Comparison of ENCODE assay signal across 8 mouse cellular contexts in genomic region chr4:48048456-48049315, GRCm38 (mm10). TPM values are rescaled to one million over a fixed set of nuclear protein-coding genes. Genes with fewer than 3 reads are reported as not detected.
A peak's percentile ranks its signal among the peaks of the same experiment; 100 is the strongest.
DNase-seq lines count a peak whose midpoint lies in the region; ATAC-seq lines count a peak whose summit lies in the region.

No protein-coding gene starts in this region.

- peak; percentile 52 for DNase-seq in cerebellum, adult 11-12 months
- DNase-seq in cerebellum, postnatal 4 days (ENCODE audit: low spot score in 2 of 2): no peak
- DNase-seq in thymus, postnatal 4 days: peak; percentile 22
- no peak for DNase-seq in thymus, postnatal 10 days (ENCODE audit: low spot score in 2 of 2)
- no peak for DNase-seq in ovary, postnatal 14 days (ENCODE audit: low spot score)
- DNase-seq in frontal cortex, adult 2 months (ENCODE audit: extremely low spot score in 1 of 2, low spot score in 1 of 2): no peak

- H3K4me2 ChIP-seq in limb, embryonic 12.5 days: peak overlapping the region; percentile 99
- peak overlapping the region; percentile 100 for H3K4me2 ChIP-seq in stomach, embryonic 15.5 days

- peaks cover 86% of the 10 kb centered on the region for H3K27me3 ChIP-seq in limb, embryonic 12.5 days
- H3K27me3 ChIP-seq in stomach, embryonic 15.5 days (replicated peaks): peaks cover 83% of the 10 kb centered on the region

- H3K9ac ChIP-seq in limb, embryonic 12.5 days (replicated peaks): no peak overlapping the region
- no peak overlapping the region for H3K9ac ChIP-seq in stomach, embryonic 15.5 days

- no peaks in the 10 kb centered on the region for H3K36me3 ChIP-seq in limb, embryonic 12.5 days
- H3K36me3 ChIP-seq in stomach, embryonic 15.5 days: no peaks in the 10 kb centered on the region

- no peak overlapping the region for H3K27ac ChIP-seq in limb, embryonic 12.5 days
- no peak overlapping the region for H3K27ac ChIP-seq in stomach, embryonic 15.5 days

- peaks cover 50% of the 10 kb centered on the region for H3K4me1 ChIP-seq in limb, embryonic 12.5 days (replicated peaks)
- peaks cover 47% of the 10 kb centered on the region for H3K4me1 ChIP-seq in stomach, embryonic 15.5 days

- no peak for ATAC-seq in limb, embryonic 12.5 days (ENCODE audit: insufficient number of reproducible peaks, insufficient read depth, low FRiP score, low TSS enrichment, low read depth)
- ATAC-seq in stomach, embryonic 15.5 days (ENCODE audit: insufficient read depth, low FRiP score, low read depth): no peak

- peak overlapping the region; percentile 66 for H3K4me3 ChIP-seq in limb, embryonic 12.5 days (replicated peaks)
- H3K4me3 ChIP-seq in stomach, embryonic 15.5 days (replicated peaks): peak overlapping the region; percentile 70; the same call in 1 of the 2 replicates

- WGBS in limb, embryonic 12.5 days: under 1% methylated on average over 35 of the region's 35 CpGs
- WGBS in stomach, embryonic 15.5 days: 9% methylated on average over 35 of the region's 35 CpGs

- H3K9me3 ChIP-seq in limb, embryonic 12.5 days: no peaks in the 10 kb centered on the region
- no peaks in the 10 kb centered on the region for H3K9me3 ChIP-seq in stomach, embryonic 15.5 days

RNA-seq across cellular contexts. Expression of gene Nr4a3, which starts 3.7 kb away (rescaled TPM):
- polyA plus RNA-seq in limb, embryonic 12.5 days (2016; fragmentation: Nextera tagmentation; extraction: Ambion mirVana): 0.11 and 0.28 TPM in 2 replicates
- polyA plus RNA-seq in stomach, embryonic 15.5 days (2015; fragmentation: Nextera tagmentation; extraction: Ambion mirVana): 0.10 and 0.21 TPM in 2 replicates
- polyA plus RNA-seq in frontal cortex, adult 2 months (2012; rRNA removed): 6.5 and 10.0 TPM in 2 replicates

Comparison
In these comparisons a context has a peak if more than half of its experiments do, and no peak if none do; other contexts are left out.
1. DNase-seq: peak in cerebellum, adult 11-12 months (single experiment) and thymus, postnatal 4 days (single experiment); none in cerebellum, postnatal 4 days (0 of 2), thymus, postnatal 10 days (0 of 2), ovary, postnatal 14 days (single experiment) and frontal cortex, adult 2 months (0 of 2).